Mouse (Mus musculus) bone marrow, adult 2 months (tissue): ENCODE measurements around the gene Malrd1.

Experiments used
- CTCF ChIP-seq: fragments of 200-500 bp; IDR thresholded peaks from 2 replicates; pipeline ENCODE4 v1.5.1; 2011; ENCODE audit warnings: low read length, control low read depth; ENCODE audit not compliant: control insufficient read depth, insufficient read depth
- POLR2A ChIP-seq: fragments of 200-500 bp; IDR thresholded peaks from 2 replicates; pipeline ENCODE4 v1.6.1; 2011; ENCODE audit warnings: low read depth, mild to moderate bottlenecking, control low read depth, low read length, borderline replicate concordance; ENCODE audit not compliant: control insufficient read depth

- TF ChIP-seq CTCF (no peak), POLR2A (no peak)
Measured at GRCm38 (mm10) chr2:15740945-15741344, 214.7 kb downstream of the Malrd1 start.
